Mouse (Mus musculus) lung, postnatal 36 days (tissue): ENCODE measurements around the gene Gapvd1.
A peak's percentile ranks its signal among the peaks of the same experiment; 100 is the strongest.

ENCODE experiments used
- DNase-seq: peaks from one replicate; pipeline ENCODE4 v3.0.0; 2022; ENCODE audit warnings: mixed read lengths

Gapvd1 gene

GRCm38 (mm10) chr2:34632051-34632450 lies 123.0 kb downstream of the Gapvd1 start:
- no peak for DNase-seq

- no peak for DNase-seq
These were observed 124.6 kb downstream of the Gapvd1 start for GRCm38 (mm10) chr2:34630445-34630844.

GRCm38 (mm10) chr2:34629758-34630157 lies 125.3 kb downstream of the Gapvd1 start:
- DNase-seq = no peak

- peak; percentile 30 for DNase-seq
These were observed 126.0 kb downstream of the Gapvd1 start for GRCm38 (mm10) chr2:34628903-34629540.

GRCm38 (mm10) chr2:34627328-34628226 lies 127.5 kb downstream of the Gapvd1 start:
- peak; percentile 20 for DNase-seq
